Mouse (Mus musculus) B cell, adult 2 months (primary cell): ENCODE results near the gene Pfkfb3.

ENCODE experiments used
- DNase-seq, 2 experiments: peaks; one replicate each; pipeline ENCODE4 v3.0.0; 2022

The Pfkfb3 gene

DNA sequence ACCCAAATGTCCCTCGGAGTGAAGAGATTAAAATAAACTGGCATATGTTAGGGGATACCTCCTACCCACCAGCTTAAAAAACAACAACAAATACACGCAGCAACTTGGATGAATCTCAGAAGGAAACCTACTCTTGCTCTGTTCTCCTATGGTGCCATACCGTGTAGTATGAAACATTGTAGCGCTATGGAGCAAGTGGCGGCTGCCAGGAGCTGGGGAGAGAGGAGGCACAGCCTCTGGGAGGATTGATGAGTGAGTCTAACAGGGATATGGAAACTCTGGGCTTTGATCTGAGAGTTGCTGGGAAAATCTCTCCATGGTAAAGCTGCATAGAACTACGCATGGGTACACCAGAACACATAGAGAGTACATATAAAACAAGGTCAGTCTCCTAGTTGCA is 126.3 kb downstream of the Pfkfb3 start:
- DNase-seq: no peak

DNA sequence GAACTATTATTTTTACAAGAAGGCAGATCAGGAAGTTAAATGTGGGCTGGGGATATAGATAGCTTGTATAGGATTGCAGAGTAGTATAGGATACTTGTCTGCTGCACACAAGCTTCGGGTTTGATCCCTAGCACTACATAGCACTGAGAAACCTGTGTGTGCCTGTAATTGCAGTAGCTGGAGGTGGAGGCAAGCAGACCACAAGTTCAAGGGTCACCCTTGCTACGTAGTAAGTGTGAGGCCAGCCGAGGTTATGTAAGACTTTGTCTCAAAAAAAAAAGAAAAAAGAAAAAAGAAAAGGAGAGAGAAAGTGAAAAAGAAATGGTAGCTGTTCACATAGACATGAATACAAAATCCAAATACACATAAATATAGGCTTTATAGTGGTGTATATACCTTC is 127.5 kb downstream of the Pfkfb3 start:
- DNase-seq: no peak

DNA sequence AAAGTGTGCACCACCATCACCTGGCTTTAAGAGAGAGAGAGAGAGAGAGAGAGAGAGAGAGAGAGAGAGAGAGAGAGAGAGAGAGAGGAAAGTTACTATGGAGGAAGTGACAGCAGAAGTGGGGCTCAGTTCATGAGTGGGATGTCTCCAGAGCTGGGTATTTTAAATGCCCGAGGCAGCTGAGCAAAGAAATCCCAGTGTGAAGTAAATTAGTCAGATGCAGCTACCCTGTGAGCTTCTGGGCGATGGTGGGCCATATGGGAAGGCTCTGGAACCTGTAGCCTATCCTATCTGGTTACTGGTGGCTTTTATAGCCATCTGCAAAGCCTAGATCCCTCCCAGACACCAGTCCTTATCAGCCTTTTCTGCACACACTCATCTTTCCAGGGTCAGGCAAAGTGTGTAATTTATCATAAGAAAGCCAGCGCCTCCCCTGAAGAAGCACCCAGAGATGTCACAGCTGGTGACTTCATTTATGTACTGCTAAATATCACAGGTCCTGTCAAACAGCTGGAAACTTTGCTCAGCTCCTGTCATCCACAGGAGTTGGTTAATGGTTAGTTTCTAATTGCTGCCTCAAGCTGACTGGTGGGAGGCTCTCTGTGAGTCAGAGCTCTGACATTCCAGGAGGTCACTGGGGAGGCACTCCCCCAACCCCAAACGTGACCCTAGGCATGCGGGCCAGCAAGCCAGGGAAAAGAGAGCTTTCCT is 128.3 kb downstream of the Pfkfb3 start:
- no peak for DNase-seq

DNA sequence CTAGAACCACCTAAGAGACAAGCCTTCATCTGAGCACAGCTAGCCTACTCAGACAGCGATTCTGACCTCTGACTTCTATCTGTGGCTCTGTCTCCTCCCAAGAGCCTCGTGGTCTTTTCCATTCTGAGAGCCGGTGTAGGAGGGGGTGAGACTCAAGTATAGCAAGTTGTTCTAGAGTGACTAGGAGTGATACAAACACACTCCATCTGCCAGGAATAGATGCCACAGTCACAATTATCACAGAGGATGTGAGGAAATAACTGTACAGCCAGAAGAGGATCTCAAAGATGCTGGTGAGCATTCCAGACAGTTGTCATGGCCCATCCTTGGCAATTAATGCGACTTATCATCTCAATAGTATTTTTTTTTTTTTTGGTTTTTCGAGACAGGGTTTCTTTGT is 129.6 kb downstream of the Pfkfb3 start:
- DNase-seq: no peak

DNA sequence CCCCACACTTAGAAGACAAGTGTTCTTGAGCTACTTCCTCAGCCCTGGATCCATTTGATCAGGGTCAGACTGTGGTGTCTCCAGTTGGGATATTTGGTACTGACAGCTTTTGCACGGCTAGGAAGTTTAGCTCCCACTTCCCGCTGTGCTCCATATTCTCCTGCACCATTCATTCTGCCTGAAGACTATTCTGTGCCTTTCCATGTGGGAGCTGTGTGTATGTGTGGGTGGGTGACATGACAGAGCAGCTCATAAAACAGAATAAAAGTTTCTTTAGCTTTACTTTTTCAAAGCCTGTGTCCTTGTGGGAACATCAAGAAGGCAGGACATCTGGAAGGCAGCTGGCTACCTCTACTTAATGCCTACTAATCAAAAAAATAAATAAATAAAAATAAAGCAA is 130.5 kb downstream of the Pfkfb3 start:
- DNase-seq: no peak

DNA sequence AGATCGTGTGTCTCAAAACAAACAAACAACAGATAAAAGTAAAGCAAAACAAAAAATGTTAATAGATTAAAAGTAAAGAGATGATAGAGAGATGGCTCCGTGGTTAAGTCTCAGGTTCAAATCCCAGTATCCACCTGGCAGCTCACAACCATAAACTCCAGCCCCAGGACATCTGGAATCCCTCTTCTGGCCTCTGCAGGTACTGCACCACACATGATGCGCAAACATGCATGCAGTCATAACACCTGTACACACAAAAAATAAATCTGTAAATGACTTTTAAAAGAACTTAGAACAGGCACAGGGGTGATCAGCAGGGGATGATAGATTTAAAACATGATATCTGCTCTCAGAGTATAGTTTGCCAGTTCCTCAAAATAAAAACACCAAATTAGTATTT is 131.5 kb downstream of the Pfkfb3 start:
- peak; percentile 35 to 46 for DNase-seq
